Mouse (Mus musculus) G1E (cell line): ENCODE measurements around the gene Zfp217. TPM values are rescaled to one million over a fixed set of nuclear protein-coding genes. Genes with fewer than 3 reads are reported as not detected.

ENCODE experiments used
- ATAC-seq: 2 replicates; pipeline ENCODE4 v1.8.0; 2016; ENCODE audit warnings: mild to moderate bottlenecking; ENCODE audit not compliant: insufficient number of reproducible peaks, poor library complexity, low FRiP score, severe bottlenecking; ENCODE audit errors: extremely low read depth
- DNase-seq: peaks from one replicate; pipeline ENCODE4 v3.0.0; 2012; ENCODE audit warnings: low spot score
- H3K27me3 ChIP-seq: 2 replicates; pipeline ENCODE4 v1.6.1; 2012; ENCODE audit warnings: mild to moderate bottlenecking, low read length, inconsistent platforms; ENCODE audit not compliant: insufficient read depth
- H3K36me3 ChIP-seq: replicated peaks from 2 replicates; pipeline ENCODE3; 2012; ENCODE audit warnings: mild to moderate bottlenecking, inconsistent platforms
- H3K4me1 ChIP-seq: 2 replicates; pipeline ENCODE4 v1.6.1; 2012; ENCODE audit warnings: low read depth, low read length, inconsistent platforms, mixed read lengths; ENCODE audit not compliant: insufficient read depth
- H3K4me3 ChIP-seq: 2 replicates; pipeline ENCODE4 v1.5.1; 2012; ENCODE audit warnings: low read depth, mild to moderate bottlenecking, inconsistent platforms, low read length, moderate library complexity, mixed read lengths
- H3K9me3 ChIP-seq: replicated peaks from 2 replicates; pipeline ENCODE4 v1.6.1; 2012; ENCODE audit warnings: inconsistent platforms
- CTCF ChIP-seq: IDR thresholded peaks from 2 replicates; pipeline ENCODE4 v1.5.1; 2012; ENCODE audit warnings: low read depth, low read length, inconsistent platforms, mixed read lengths
- GATA1 ChIP-seq: IDR thresholded peaks from 2 replicates; pipeline ENCODE4 v1.6.1; 2012; ENCODE audit warnings: borderline replicate concordance, low read length, inconsistent platforms, mixed read lengths
- GATA2 ChIP-seq: IDR thresholded peaks from 2 replicates; pipeline ENCODE4 v1.6.1; 2012; ENCODE audit warnings: low read depth, low read length, inconsistent platforms, borderline replicate concordance
- POLR2AphosphoS5 ChIP-seq: IDR thresholded peaks from 2 replicates; pipeline ENCODE4 v1.6.1; 2012; ENCODE audit warnings: low read depth, low read length, inconsistent platforms; ENCODE audit not compliant: insufficient replicate concordance
- TAL1 ChIP-seq: conservative IDR thresholded peaks from 2 replicates; pipeline ENCODE4 v1.6.1; 2012; ENCODE audit warnings: low read depth, low read length, inconsistent platforms, mixed read lengths
- polyA plus RNA-seq: library from polyadenylated mRNA; stranded (reverse); fragments of >175 nt; gene quantifications from 2 replicates; pipeline ENCODE4 v1.2.3, GENCODE M21; 2012
- total RNA-seq, 2 experiments: library from RNA; stranded (forward) in 1 of 2; stranded (reverse) in 1 of 2; fragments of 200-1000 nt in 1 of 2; fragments of >200 nt in 1 of 2; fragmentation: Nextera tagmentation in 1 of 2; gene quantifications; 2 replicates each; pipeline ENCODE4 v1.2.3; 2014 to 2017

Gene Zfp217
- total and polyA plus RNA-seq, 3 experiments, result 22.0 to 46.2 (median 46.0) TPM

GRCm38 (mm10) chr2:170177323-170177722 lies 29.4 kb upstream of the Zfp217 start:
- Histone ChIP-seq H3K9me3 (no peaks in the 10 kb centered on the region), H3K4me3 (no peak overlapping the region), H3K36me3 (no peaks in the 10 kb centered on the region), H3K4me1 (peaks cover 66% of the 10 kb centered on the region), H3K27me3 (no peaks in the 10 kb centered on the region)
- DNase-seq, result no peak
- ATAC-seq, result no peak
- TF ChIP-seq CTCF (no peak), GATA2 (no peak), TAL1 (no peak), GATA1 (no peak), POLR2AphosphoS5 (no peak)

- Histone ChIP-seq H3K4me3 (no peak overlapping the region; the same call in 1 of the 2 replicates), H3K4me1 (peaks cover 63% of the 10 kb centered on the region), H3K9me3 (no peaks in the 10 kb centered on the region), H3K36me3 (no peaks in the 10 kb centered on the region), H3K27me3 (no peaks in the 10 kb centered on the region)
- DNase-seq (no peak), ATAC-seq (no peak)
- TF ChIP-seq GATA2 (no peak), GATA1 (no peak), POLR2AphosphoS5 (no peak), TAL1 (no peak), CTCF (no peak)
Measured at GRCm38 (mm10) chr2:170176284-170176926, 28.5 kb upstream of the Zfp217 start.

- Histone ChIP-seq H3K36me3 (no peaks in the 10 kb centered on the region), H3K4me3 (no peak overlapping the region; the same call in 1 of the 2 replicates), H3K27me3 (no peaks in the 10 kb centered on the region), H3K4me1 (peaks cover 61% of the 10 kb centered on the region), H3K9me3 (no peaks in the 10 kb centered on the region)
- DNase-seq, result peak; percentile 52
- TF ChIP-seq GATA1 (no peak), GATA2 (no peak), CTCF (no peak), TAL1 (no peak), POLR2AphosphoS5 (no peak)
- ATAC-seq, result peak; percentile 74
Measured at GRCm38 (mm10) chr2:170175661-170176150, 27.8 kb upstream of the Zfp217 start.

GRCm38 (mm10) chr2:170175190-170175589 lies 27.3 kb upstream of the Zfp217 start:
- H3K27me3 ChIP-seq, result no peaks in the 10 kb centered on the region
- DNase-seq, result no peak
- no peaks in the 10 kb centered on the region for H3K9me3 ChIP-seq
- no peak for TF ChIP-seq TAL1
- TF ChIP-seq POLR2AphosphoS5, result no peak
- TF ChIP-seq GATA2, result no peak
- TF ChIP-seq GATA1, result no peak
- no peak for TF ChIP-seq CTCF
- peaks cover 61% of the 10 kb centered on the region for H3K4me1 ChIP-seq
- H3K4me3 ChIP-seq, result no peak overlapping the region; the same call in 1 of the 2 replicates
- H3K36me3 ChIP-seq, result no peaks in the 10 kb centered on the region
- 0 out of 2 replicates have a peak, but pooled peaks have one; percentile 1 for ATAC-seq

- Histone ChIP-seq H3K27me3 (no peaks in the 10 kb centered on the region), H3K9me3 (no peaks in the 10 kb centered on the region), H3K4me1 (peaks cover 37% of the 10 kb centered on the region), H3K4me3 (no peak overlapping the region), H3K36me3 (no peaks in the 10 kb centered on the region)
- ATAC-seq (no peak), DNase-seq (no peak)
- TF ChIP-seq CTCF, result no peak
- TF ChIP-seq GATA2, result no peak
- TF ChIP-seq POLR2AphosphoS5, result no peak
- TF ChIP-seq TAL1, result no peak
- TF ChIP-seq GATA1, result no peak
Measured at GRCm38 (mm10) chr2:170169062-170169461, 21.2 kb upstream of the Zfp217 start.

GRCm38 (mm10) chr2:170165649-170166048 lies 17.7 kb upstream of the Zfp217 start:
- H3K9me3 ChIP-seq, result no peaks in the 10 kb centered on the region
- H3K4me3 ChIP-seq, result no peak overlapping the region
- peaks cover 31% of the 10 kb centered on the region for H3K4me1 ChIP-seq
- DNase-seq (no peak), ATAC-seq (no peak)
- TF ChIP-seq CTCF, result no peak
- TF ChIP-seq GATA1, result no peak
- no peak for TF ChIP-seq POLR2AphosphoS5
- no peak for TF ChIP-seq GATA2
- no peak for TF ChIP-seq TAL1
- no peaks in the 10 kb centered on the region for H3K27me3 ChIP-seq
- H3K36me3 ChIP-seq, result no peaks in the 10 kb centered on the region
